Mouse (Mus musculus): ENCODE data around the gene Wipi2. TPM values are rescaled to one million over a fixed set of nuclear protein-coding genes. Genes with fewer than 3 reads are reported as not detected.

The Wipi2 gene
- polyA plus RNA-seq, 1 experiment from 2014 or later = 44.5 TPM

DNA sequence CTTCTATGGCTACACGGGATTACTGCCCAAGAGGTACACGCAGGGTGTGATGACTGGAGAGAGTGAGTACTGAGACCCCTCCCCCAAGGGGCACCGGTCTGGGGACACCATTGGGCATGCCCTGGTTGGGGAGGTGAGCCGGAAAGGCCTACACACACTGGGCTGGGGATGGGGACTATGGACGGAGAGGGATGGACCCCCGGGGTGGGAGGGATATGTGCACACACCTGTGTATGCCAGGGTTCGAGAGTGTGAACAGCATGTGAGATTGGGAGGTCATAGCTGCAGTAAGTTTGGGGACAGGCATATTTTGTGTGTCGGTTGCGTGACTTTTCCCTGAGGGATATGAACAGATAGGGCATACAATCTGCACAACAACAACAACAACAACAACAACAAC is 87.6 kb downstream of the Wipi2 start:
- no peaks in the 10 kb centered on the region for H3K9me3 ChIP-seq
- H3K4me1 ChIP-seq = no peaks in the 10 kb centered on the region
- WGBS = 81% methylated on average over 9 of the region's 9 CpGs

GRCm38 (mm10) chr5:142716056-142716455 is 88.6 kb downstream of the Wipi2 start:
- 79% methylated on average over 6 of the region's 6 CpGs for WGBS
- no peak for ATAC-seq (ENCODE audit: borderline replicate concordance, extremely low read depth, low FRiP score, low TSS enrichment)
- Histone ChIP-seq H3K9me3 (no peaks in the 10 kb centered on the region), H3K36me3 (no peaks in the 10 kb centered on the region), H3K27ac (no peak overlapping the region), H3K4me1 (no peaks in the 10 kb centered on the region), H3K9ac (no peak overlapping the region), H3K4me2 (no peak overlapping the region), H3K4me3 (no peak overlapping the region), H3K27me3 (no peaks in the 10 kb centered on the region)

More for the DNA sequence above, 87.6 kb downstream of the Wipi2 start:
- no peak for ATAC-seq (ENCODE audit: borderline replicate concordance, extremely low read depth, low FRiP score, low TSS enrichment)
- no peak overlapping the region for H3K4me3 ChIP-seq
- H3K36me3 ChIP-seq = no peaks in the 10 kb centered on the region
- no peak overlapping the region for H3K4me2 ChIP-seq
- no peak overlapping the region for H3K9ac ChIP-seq
- H3K27me3 ChIP-seq = no peaks in the 10 kb centered on the region
- no peak overlapping the region for H3K27ac ChIP-seq

GRCm38 (mm10) chr5:142718037-142718436 is 90.5 kb downstream of the Wipi2 start:
- Histone ChIP-seq H3K9me3 (no peaks in the 10 kb centered on the region), H3K4me3 (no peak overlapping the region), H3K9ac (no peak overlapping the region), H3K4me1 (no peaks in the 10 kb centered on the region), H3K27ac (no peak overlapping the region), H3K36me3 (no peaks in the 10 kb centered on the region), H3K27me3 (no peaks in the 10 kb centered on the region), H3K4me2 (no peak overlapping the region)
- ATAC-seq (ENCODE audit: borderline replicate concordance, extremely low read depth, low FRiP score, low TSS enrichment) = no peak
- WGBS = 19% methylated on average over 4 of the region's 4 CpGs

DNA sequence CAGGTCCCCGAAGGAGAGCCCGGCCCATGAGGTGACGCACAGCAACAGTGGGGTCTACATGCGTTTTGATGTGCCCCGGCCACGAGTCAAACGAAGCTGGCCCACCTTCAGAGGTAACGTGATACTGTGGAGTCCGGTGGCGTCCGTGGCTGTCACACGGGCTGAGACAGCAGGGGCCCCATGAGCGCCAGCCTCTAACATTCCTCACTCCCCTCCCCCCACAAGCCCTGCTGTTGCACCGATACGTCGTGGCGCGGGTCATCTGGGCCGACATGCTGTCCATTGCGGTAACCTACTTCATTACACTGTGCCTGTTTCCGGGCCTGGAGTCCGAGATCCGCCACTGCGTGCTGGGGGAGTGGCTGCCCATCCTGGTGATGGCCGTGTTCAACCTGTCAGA is 91.0 kb downstream of the Wipi2 start:
- no peak overlapping the region for H3K4me3 ChIP-seq
- H3K27ac ChIP-seq = no peak overlapping the region
- no peak overlapping the region for H3K4me2 ChIP-seq
- ATAC-seq (ENCODE audit: borderline replicate concordance, extremely low read depth, low FRiP score, low TSS enrichment) = no peak
- H3K4me1 ChIP-seq = 0 out of 2 replicates have a peak, but pooled peaks cover 3% of the 10 kb centered on the region
- H3K9ac ChIP-seq = no peak overlapping the region
- H3K9me3 ChIP-seq = no peaks in the 10 kb centered on the region
- H3K36me3 ChIP-seq = no peaks in the 10 kb centered on the region
- H3K27me3 ChIP-seq = no peaks in the 10 kb centered on the region
- 47% methylated on average over 25 of the region's 25 CpGs for WGBS

- Histone ChIP-seq H3K9ac (no peak overlapping the region), H3K4me3 (no peak overlapping the region), H3K36me3 (0 out of 2 replicates have a peak, but pooled peaks cover 2% of the 10 kb centered on the region), H3K4me2 (no peak overlapping the region), H3K9me3 (no peaks in the 10 kb centered on the region), H3K27ac (no peak overlapping the region), H3K27me3 (no peaks in the 10 kb centered on the region), H3K4me1 (peaks cover 7% of the 10 kb centered on the region)
- WGBS = 81% methylated on average over 13 of the region's 13 CpGs
- no peak for ATAC-seq (ENCODE audit: borderline replicate concordance, extremely low read depth, low FRiP score, low TSS enrichment)
Observed at GRCm38 (mm10) chr5:142719897-142720296, 92.4 kb downstream of the Wipi2 start.

Other genes starting within 250 kb of the Wipi2 start
- gene Foxk1, start 226.2 kb upstream of the Wipi2 start, polyA plus RNA-seq (2015; fragmentation: Nextera tagmentation; extraction: Ambion mirVana) = 4.0 and 5.7 TPM in 2 replicates
- gene Ap5z1, start 163.8 kb upstream of the Wipi2 start, polyA plus RNA-seq (2015; fragmentation: Nextera tagmentation; extraction: Ambion mirVana) = 7.8 and 8.8 TPM in 2 replicates
- gene Papolb, start 97.6 kb upstream of the Wipi2 start, polyA plus RNA-seq (2015; fragmentation: Nextera tagmentation; extraction: Ambion mirVana) = 0.15 and 0.21 TPM in 2 replicates
- gene Radil, start 76.6 kb upstream of the Wipi2 start, polyA plus RNA-seq (2015; fragmentation: Nextera tagmentation; extraction: Ambion mirVana) = 2.6 and 3.5 TPM in 2 replicates
- gene Mmd2, start 18.9 kb upstream of the Wipi2 start, polyA plus RNA-seq (2015; fragmentation: Nextera tagmentation; extraction: Ambion mirVana) = 0.35 and 0.59 TPM in 2 replicates
- 6.0 and 6.1 TPM in 2 replicates for gene Slc29a4, start 64.8 kb downstream of the Wipi2 start, polyA plus RNA-seq (2015; fragmentation: Nextera tagmentation; extraction: Ambion mirVana)
- 30.7 and 32.3 TPM in 2 replicates for gene Tnrc18, start 190.0 kb downstream of the Wipi2 start, polyA plus RNA-seq (2015; fragmentation: Nextera tagmentation; extraction: Ambion mirVana)

Data from lung, embryonic 15.5 days (tissue).